Mouse (Mus musculus) lung, adult 2 months (tissue): ENCODE data around the gene Caml.
"Not testable (repeated sequence)": the region's sequence is repeated elsewhere in the genome, so short reads cannot be mapped to it uniquely, and the experiment has no call there.

Source experiments
- CTCF ChIP-seq: fragments of 200-500 bp; IDR thresholded peaks from 2 replicates; pipeline ENCODE4 v1.5.1; 2011; ENCODE audit warnings: mild to moderate bottlenecking, low read length, control low read depth; ENCODE audit not compliant: insufficient read depth
- POLR2A ChIP-seq: fragments of 200-500 bp; IDR thresholded peaks from 2 replicates; pipeline ENCODE4 v1.6.1; 2011; ENCODE audit warnings: low read depth, mild to moderate bottlenecking, control low read depth, low read length, borderline replicate concordance; ENCODE audit errors: extremely low read depth

DNA sequence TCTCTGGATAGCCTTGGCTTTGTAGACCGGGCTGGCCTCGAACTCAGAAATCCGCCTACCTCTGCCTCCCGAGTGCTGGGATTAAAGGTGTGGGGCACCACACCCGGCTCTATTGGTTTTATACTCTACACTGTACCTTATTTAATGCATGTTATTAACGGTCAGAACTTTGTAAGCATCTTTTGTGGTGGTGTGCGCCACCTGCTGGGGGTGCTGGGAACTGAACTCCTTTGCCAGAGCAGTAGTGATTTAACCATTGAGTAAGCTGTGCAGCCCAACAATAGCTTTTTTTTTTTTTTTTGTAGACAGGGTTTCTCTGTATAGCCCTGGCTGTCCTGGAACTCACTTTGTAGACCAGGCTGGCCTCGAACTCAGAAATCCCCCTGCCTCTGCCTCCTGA, 17.7 kb downstream of the Caml start:
- not testable (repeated sequence) for TF ChIP-seq POLR2A
- peak; percentile 93 for TF ChIP-seq CTCF
